Mouse (Mus musculus) T-cell, adult 2 months (primary cell): ENCODE results near the gene Lat2.
A peak's percentile ranks its signal among the peaks of the same experiment; 100 is the strongest.
"Not testable (repeated sequence)": the region's sequence is repeated elsewhere in the genome, so short reads cannot be mapped to it uniquely, and the experiment has no call there.

Source experiments
- DNase-seq: peaks from one replicate; pipeline ENCODE4 v3.0.0; 2022; ENCODE audit warnings: low spot score

Gene Lat2

GRCm38 (mm10) chr5:134614802-134615201 lies at the start of gene Lat2:
Gene Lat2 (minus strand): TSS chr5:134615025.
- DNase-seq: no peak

GRCm38 (mm10) chr5:134656708-134657107 lies 41.9 kb upstream of the Lat2 start:
- DNase-seq: no peak

GRCm38 (mm10) chr5:134652015-134652414 lies 37.2 kb upstream of the Lat2 start:
- DNase-seq: no peak

GRCm38 (mm10) chr5:134650926-134651325 lies 36.1 kb upstream of the Lat2 start:
- DNase-seq: peak; percentile 56

- DNase-seq: not testable (repeated sequence)
Observed at GRCm38 (mm10) chr5:134648976-134649375, 34.2 kb upstream of the Lat2 start.

GRCm38 (mm10) chr5:134647394-134647793 lies 32.6 kb upstream of the Lat2 start:
- no peak for DNase-seq

- DNase-seq: no peak
Observed at GRCm38 (mm10) chr5:134646461-134646860, 31.6 kb upstream of the Lat2 start.

- no peak for DNase-seq
Observed at GRCm38 (mm10) chr5:134644643-134645118, 29.9 kb upstream of the Lat2 start.

GRCm38 (mm10) chr5:134644121-134644520 lies 29.3 kb upstream of the Lat2 start:
- no peak for DNase-seq

- no peak for DNase-seq
Observed at GRCm38 (mm10) chr5:134640371-134640770, 25.5 kb upstream of the Lat2 start.

- DNase-seq: peak; percentile 95
Observed at GRCm38 (mm10) chr5:134639269-134639682, 24.5 kb upstream of the Lat2 start, which contains the start of gene Eif4h. Gene Eif4h (minus strand): TSS chr5:134639490.

- DNase-seq: no peak
Observed at GRCm38 (mm10) chr5:134638461-134639268, 23.8 kb upstream of the Lat2 start.

- no peak for DNase-seq
Observed at GRCm38 (mm10) chr5:134637820-134638367, 23.1 kb upstream of the Lat2 start.

- no peak for DNase-seq
Observed at GRCm38 (mm10) chr5:134632841-134633240, 18.0 kb upstream of the Lat2 start.

GRCm38 (mm10) chr5:134630835-134631234 lies 16.0 kb upstream of the Lat2 start:
- no peak for DNase-seq

GRCm38 (mm10) chr5:134629508-134629907 lies 14.7 kb upstream of the Lat2 start:
- DNase-seq: no peak

- no peak for DNase-seq
Observed at GRCm38 (mm10) chr5:134622069-134622468, 7.2 kb upstream of the Lat2 start.

- DNase-seq: no peak
Observed at GRCm38 (mm10) chr5:134621099-134621640, 6.3 kb upstream of the Lat2 start.

GRCm38 (mm10) chr5:134620457-134620856 lies 5.6 kb upstream of the Lat2 start:
- DNase-seq: no peak

GRCm38 (mm10) chr5:134617071-134617470 lies 2.2 kb upstream of the Lat2 start:
- peak; percentile 46 for DNase-seq

GRCm38 (mm10) chr5:134615780-134616179 lies 955 bp upstream of the Lat2 start:
- DNase-seq: no peak

GRCm38 (mm10) chr5:134615380-134615779 lies 555 bp upstream of the Lat2 start:
- no peak for DNase-seq

- no peak for DNase-seq
Observed at GRCm38 (mm10) chr5:134614296-134614695, 529 bp downstream of the Lat2 start.
